In genomic region chr1:88959715-88960114, GRCm38 (mm10) we compare ENCODE assay signal across 28 mouse cellular contexts.
DNase-seq lines count a peak whose midpoint lies in the region; ATAC-seq and TF ChIP-seq lines count a peak whose summit lies in the region.
"Had no signal": no experiment of that assay in that cellular context is flagged by ENCODE, and none has a peak within 500 bp of the region (broad histone marks: within the 10 kb centered on the region; RNA-seq: fewer than 3 reads in every experiment).

No protein-coding gene starts in this region.

- no peak for TF ChIP-seq CTCF in kidney, postnatal 0 days (IDR thresholded peaks at IDR 0.05; ENCODE audit: low read depth)
- no peak for TF ChIP-seq CTCF in kidney, adult 2 months (conservative IDR thresholded peaks at IDR 0.05; ENCODE audit: insufficient read depth, insufficient read length, low read depth, low read length)
- no peak for TF ChIP-seq CTCF in thymus, adult 2 months (IDR thresholded peaks at IDR 0.05; ENCODE audit: borderline replicate concordance, control insufficient read depth, extremely low read depth, insufficient read depth, low read length, poor library complexity)
- no peak for TF ChIP-seq CTCF in intestine, postnatal 0 days (IDR thresholded peaks at IDR 0.05; ENCODE audit: low read depth)

- no peak for TF ChIP-seq POLR2A in kidney, adult 2 months (IDR thresholded peaks at IDR 0.05; ENCODE audit: low read depth, low read length)
- TF ChIP-seq POLR2A in thymus, adult 2 months (IDR thresholded peaks at IDR 0.05; ENCODE audit: control insufficient read depth, extremely low read depth, insufficient read depth, low read length, poor library complexity): no peak

- no peaks in the 10 kb centered on the region for H3K9me3 ChIP-seq in kidney, postnatal 0 days (replicated peaks; ENCODE audit: low read length)
- H3K9me3 ChIP-seq in intestine, postnatal 0 days (ENCODE audit: control insufficient read depth): no peaks in the 10 kb centered on the region
- H3K9me3 ChIP-seq: heart, embryonic 10.5 days; heart, embryonic 15.5 days; liver, embryonic 15.5 days; lung, embryonic 15.5 days; stomach, embryonic 15.5 days had no signal

- H3K4me3 ChIP-seq in kidney, postnatal 0 days (replicated peaks; ENCODE audit: low read depth, low read length): no peak overlapping the region
- no peak overlapping the region for H3K4me3 ChIP-seq in kidney, adult 2 months (ENCODE audit: insufficient read depth, low read depth, low read length)
- no peak overlapping the region for H3K4me3 ChIP-seq in thymus, adult 2 months (ENCODE audit: control insufficient read depth, insufficient read depth, low read length)
- no peak overlapping the region for H3K4me3 ChIP-seq in intestine, postnatal 0 days (ENCODE audit: low read depth, low read length)
- H3K4me3 ChIP-seq: erythroblast, embryonic 14.5 days; forebrain, embryonic 12.5 days; heart, embryonic 10.5 days; heart, embryonic 15.5 days; liver, embryonic 15.5 days; lung, embryonic 15.5 days; myocyte; stomach, embryonic 15.5 days had no signal

- DNase-seq in kidney, postnatal 0 days (ENCODE audit: low spot score): peak; percentile 67
- DNase-seq in kidney, adult 2 months: no peak
- peak; percentile 78 for DNase-seq in adrenal gland, adult 2 months
- peak; percentile 47 for DNase-seq in adrenal gland, postnatal 14 days
- DNase-seq in embryo, embryonic 11 days: peak; percentile 37
- DNase-seq in thymus, adult 2 months: no peak
- DNase-seq in gastrocnemius, postnatal 25 days: no peak
- DNase-seq: cerebellum, adult 8-10 months; cerebellum, postnatal 25 days; gastrocnemius, postnatal 14 days; heart, adult 11 months; kidney, postnatal 14 days; liver; retina, postnatal 1 day; right cerebral cortex, postnatal 14 days; thymus, adult 18-20 months had no signal

- H3K27ac ChIP-seq in kidney, postnatal 0 days: no peak overlapping the region
- H3K27ac ChIP-seq in kidney, adult 2 months (ENCODE audit: insufficient read depth, low read depth, low read length): no peak overlapping the region
- no peak overlapping the region for H3K27ac ChIP-seq in thymus, adult 2 months (ENCODE audit: control insufficient read depth, insufficient read depth, low read length)
- H3K27ac ChIP-seq in intestine, postnatal 0 days (ENCODE audit: low read depth, low read length): no peak overlapping the region
- H3K27ac ChIP-seq: forebrain, embryonic 12.5 days; heart, embryonic 10.5 days; heart, embryonic 15.5 days; liver, embryonic 15.5 days; lung, embryonic 15.5 days; stomach, embryonic 15.5 days had no signal

- H3K4me2 ChIP-seq in kidney, postnatal 0 days (ENCODE audit: low read length): no peak overlapping the region
- H3K4me2 ChIP-seq in intestine, postnatal 0 days (replicated peaks; ENCODE audit: low read depth): no peak overlapping the region
- H3K4me2 ChIP-seq: forebrain, embryonic 12.5 days; heart, embryonic 15.5 days; liver, embryonic 15.5 days; lung, embryonic 15.5 days; midbrain, embryonic 11.5 days; stomach, embryonic 15.5 days had no signal

- no peaks in the 10 kb centered on the region for H3K36me3 ChIP-seq in kidney, postnatal 0 days (ENCODE audit: insufficient read depth, low read length)
- H3K36me3 ChIP-seq in kidney, adult 2 months (ENCODE audit: control insufficient read depth, insufficient read depth, low read length): no peaks in the 10 kb centered on the region
- H3K36me3 ChIP-seq in thymus, adult 2 months (ENCODE audit: control insufficient read depth, insufficient read depth, low read length): no peaks in the 10 kb centered on the region
- H3K36me3 ChIP-seq in intestine, postnatal 0 days (ENCODE audit: control insufficient read depth, insufficient read depth): no peaks in the 10 kb centered on the region
- H3K36me3 ChIP-seq: forebrain, embryonic 12.5 days; heart, embryonic 10.5 days; heart, embryonic 15.5 days; liver, embryonic 15.5 days; lung, embryonic 15.5 days; stomach, embryonic 15.5 days had no signal

- H3K27me3 ChIP-seq in kidney, postnatal 0 days (ENCODE audit: insufficient read depth, low read length): no peaks in the 10 kb centered on the region
- H3K27me3 ChIP-seq in kidney, adult 2 months (replicated peaks; ENCODE audit: control insufficient read depth, insufficient read depth, low read length): no peaks in the 10 kb centered on the region
- H3K27me3 ChIP-seq in thymus, adult 2 months (ENCODE audit: control insufficient read depth, insufficient read depth, low read length): no peaks in the 10 kb centered on the region
- H3K27me3 ChIP-seq in intestine, postnatal 0 days (replicated peaks; ENCODE audit: control insufficient read depth, insufficient read depth, low read length): no peaks in the 10 kb centered on the region
- H3K27me3 ChIP-seq: heart, embryonic 15.5 days; liver, embryonic 15.5 days; lung, embryonic 15.5 days; stomach, embryonic 15.5 days had no signal

- H3K4me1 ChIP-seq in kidney, postnatal 0 days (replicated peaks; ENCODE audit: insufficient read depth, low read length): peaks cover 6% of the 10 kb centered on the region; the same call in 1 of the 2 replicates
- H3K4me1 ChIP-seq in kidney, adult 2 months (ENCODE audit: control insufficient read depth, insufficient read depth, low read length): no peaks in the 10 kb centered on the region
- H3K4me1 ChIP-seq in thymus, adult 2 months (replicated peaks; ENCODE audit: control insufficient read depth, insufficient read depth, low read length): no peaks in the 10 kb centered on the region
- peaks cover 4% of the 10 kb centered on the region; the same call in 1 of the 2 replicates for H3K4me1 ChIP-seq in intestine, postnatal 0 days (replicated peaks; ENCODE audit: control insufficient read depth, insufficient read depth, low read length)
- H3K4me1 ChIP-seq: forebrain, embryonic 12.5 days; heart, embryonic 15.5 days; liver, embryonic 15.5 days; lung, embryonic 15.5 days; stomach, embryonic 15.5 days had no signal

- no peak overlapping the region for H3K9ac ChIP-seq in kidney, postnatal 0 days (ENCODE audit: low read depth, low read length)
- no peak overlapping the region for H3K9ac ChIP-seq in intestine, postnatal 0 days (ENCODE audit: low read depth, low read length)
- H3K9ac ChIP-seq: forebrain, embryonic 12.5 days; heart, embryonic 15.5 days; liver, embryonic 15.5 days; lung, embryonic 15.5 days; stomach, embryonic 15.5 days had no signal

- 21% methylated on average over 4 of the region's 4 CpGs for WGBS in kidney, postnatal 0 days
- WGBS in kidney, adult 2 months: 47% methylated on average over 4 of the region's 4 CpGs
- 74% methylated on average over 4 of the region's 4 CpGs for WGBS in thymus, adult 2 months
- WGBS in intestine, postnatal 0 days: 45% methylated on average over 4 of the region's 4 CpGs

- ATAC-seq in kidney, postnatal 0 days (replicated peaks; ENCODE audit: low FRiP score, low read depth): 0 out of 2 replicates have a peak, but pooled peaks have one; percentile 30
- ATAC-seq in intestine, postnatal 0 days: no peak
- ATAC-seq: CD4-positive, CD25-positive, alpha-beta regulatory T cell, adult 4 months; hindbrain, embryonic 16.5 days had no signal

Comparison
In these comparisons a context has a peak if more than half of its experiments do, and no peak if none do; other contexts are left out.
1. DNase-seq: peak in kidney, postnatal 0 days (single experiment), adrenal gland, adult 2 months (single experiment), adrenal gland, postnatal 14 days (single experiment) and embryo, embryonic 11 days (single experiment); none in kidney, adult 2 months (single experiment), thymus, adult 2 months (single experiment) and gastrocnemius, postnatal 25 days (single experiment).